Mouse (Mus musculus) frontal cortex, postnatal 25 days (tissue): Measurements from ENCODE around the gene Prss21.
A peak's percentile ranks its signal among the peaks of the same experiment; 100 is the strongest.

ENCODE experiments used
- DNase-seq, 2 experiments: peaks; one replicate each; pipeline ENCODE4 v3.0.0; 2022; ENCODE audit warnings: low spot score in 2 of 2

Gene Prss21

DNA sequence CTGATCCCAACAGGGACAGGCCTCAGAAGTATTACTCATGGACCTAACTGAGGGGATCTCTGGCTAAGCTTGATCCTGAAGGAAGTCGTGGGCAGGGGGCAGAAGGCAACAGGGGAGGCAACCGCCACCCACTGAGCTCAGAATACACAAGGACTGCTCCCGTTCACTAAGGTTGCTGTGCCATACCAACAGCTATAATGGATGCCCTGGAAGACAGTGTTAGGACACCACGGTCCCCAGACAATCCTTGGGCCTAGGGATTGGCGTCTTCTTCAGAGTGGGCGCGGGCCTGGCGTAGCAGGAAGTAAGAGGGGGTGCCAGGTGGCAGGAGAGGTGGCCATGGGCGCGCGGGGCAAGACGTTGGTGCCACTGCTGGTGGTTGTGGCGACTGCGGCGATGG, at the start of gene Prss21:
TSS of gene Prss21 (plus strand) at position 301 of the 400 bp plus-strand sequence.
- DNase-seq: no peak

DNA sequence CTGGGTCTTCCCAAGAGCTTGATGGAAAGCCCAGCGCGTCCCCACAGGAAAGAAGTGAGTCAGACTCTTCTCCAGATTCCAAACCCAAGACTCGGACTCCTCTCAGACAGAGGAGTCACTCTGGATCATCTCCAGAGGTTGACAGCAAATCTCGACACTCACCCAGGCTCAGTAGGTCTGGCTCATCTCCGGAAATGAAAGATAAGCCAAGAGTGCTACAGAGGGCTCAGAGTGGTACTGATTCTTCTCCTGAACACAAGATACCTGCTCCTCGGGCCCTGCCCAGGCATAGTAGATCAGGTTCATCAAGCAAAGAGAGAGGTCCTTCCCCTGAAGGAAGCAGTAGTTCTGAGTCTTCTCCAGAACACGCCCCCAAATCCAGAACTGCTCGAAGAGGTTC, 49.3 kb upstream of the Prss21 start:
- no peak for DNase-seq

DNA sequence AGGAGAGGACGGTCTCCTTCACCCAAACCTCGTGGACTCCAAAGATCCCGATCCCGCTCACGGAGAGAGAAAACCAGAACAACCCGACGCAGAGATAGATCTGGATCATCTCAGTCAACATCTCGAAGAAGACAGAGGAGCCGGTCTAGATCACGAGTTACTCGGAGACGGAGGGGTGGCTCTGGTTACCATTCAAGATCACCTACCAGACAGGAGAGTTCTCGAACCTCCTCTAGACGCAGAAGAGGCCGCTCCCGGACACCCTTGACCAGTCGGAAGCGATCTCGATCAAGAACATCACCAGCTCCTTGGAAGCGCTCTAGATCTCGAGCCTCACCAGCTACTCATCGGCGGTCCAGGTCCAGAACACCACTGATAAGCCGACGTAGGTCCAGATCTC, 48.6 kb upstream of the Prss21 start:
- no peak for DNase-seq

DNA sequence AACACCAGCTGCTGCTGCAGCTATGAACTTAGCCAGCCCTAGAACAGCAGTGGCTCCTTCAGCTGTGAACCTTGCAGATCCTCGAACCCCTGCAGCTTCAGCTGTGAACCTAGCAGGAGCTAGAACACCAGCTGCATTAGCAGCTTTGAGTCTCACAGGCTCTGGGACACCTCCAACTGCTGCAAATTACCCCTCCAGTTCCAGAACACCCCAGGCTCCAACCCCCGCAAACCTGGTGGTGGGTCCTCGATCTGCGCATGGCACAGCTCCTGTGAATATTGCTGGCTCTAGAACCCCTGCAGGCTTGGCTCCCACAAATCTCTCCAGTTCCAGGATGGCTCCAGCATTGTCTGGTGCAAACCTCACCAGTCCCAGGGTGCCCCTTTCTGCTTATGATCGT, 47.1 kb upstream of the Prss21 start:
- DNase-seq: no peak

DNA sequence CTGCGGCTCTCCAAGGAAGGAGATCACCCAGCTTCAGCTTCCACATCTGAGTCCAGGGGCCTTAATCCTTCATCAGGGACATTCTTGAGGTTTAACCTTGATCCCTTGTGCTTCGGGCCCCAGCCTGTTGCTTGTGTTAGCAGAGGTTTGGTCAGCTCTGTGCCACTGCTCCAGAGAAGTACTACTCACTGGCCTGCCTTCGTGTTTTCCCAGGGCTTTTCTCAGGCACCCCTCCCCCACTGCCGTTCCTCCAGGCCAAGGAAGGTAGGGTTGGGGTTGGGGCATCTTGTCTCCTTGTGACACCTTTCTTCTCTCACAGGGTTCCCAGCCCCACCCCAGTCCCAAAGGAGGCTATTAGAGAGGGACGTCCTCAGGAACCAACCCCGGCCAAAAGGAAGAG, 45.8 kb upstream of the Prss21 start:
- no peak for DNase-seq

DNA sequence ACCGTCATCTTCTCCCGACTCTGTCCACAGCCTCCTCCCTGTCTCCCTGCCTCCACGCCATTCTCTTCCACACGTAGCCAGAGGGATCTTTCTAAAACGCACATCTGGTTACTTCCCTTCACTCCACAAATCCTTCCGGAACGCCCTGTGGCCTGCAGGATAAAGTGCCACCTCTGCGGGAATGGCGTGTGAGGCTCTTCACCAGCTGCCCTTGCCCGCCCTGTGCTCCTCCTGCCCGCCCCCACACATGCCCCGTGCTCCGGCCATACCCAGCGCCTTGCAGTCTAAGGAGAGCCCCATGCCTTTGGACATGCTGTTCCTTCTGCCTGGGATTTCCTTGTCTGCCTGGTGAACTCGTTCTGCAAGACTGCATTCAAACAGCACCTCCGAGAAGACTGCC, 44.8 kb upstream of the Prss21 start:
- no peak for DNase-seq

DNA sequence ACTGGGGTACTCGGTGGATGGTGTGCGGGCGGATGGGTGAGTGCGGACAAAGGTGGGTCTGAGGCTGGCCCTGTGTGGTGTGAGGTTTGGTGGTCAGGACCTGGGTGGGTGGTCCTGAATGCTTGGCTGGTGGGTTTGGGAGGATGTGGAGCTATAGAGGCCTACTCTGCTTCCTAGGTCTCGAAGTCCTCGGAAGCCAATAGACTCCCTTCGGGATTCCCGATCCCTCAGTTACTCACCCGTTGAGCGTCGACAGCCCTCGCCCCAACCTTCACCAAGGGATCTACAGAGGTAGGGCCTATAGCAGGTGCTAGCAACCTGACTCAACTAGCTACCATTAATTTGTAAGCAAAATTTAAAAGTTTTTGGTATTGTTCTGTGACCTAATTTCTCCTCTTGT, 44.2 kb upstream of the Prss21 start:
- no peak for DNase-seq

DNA sequence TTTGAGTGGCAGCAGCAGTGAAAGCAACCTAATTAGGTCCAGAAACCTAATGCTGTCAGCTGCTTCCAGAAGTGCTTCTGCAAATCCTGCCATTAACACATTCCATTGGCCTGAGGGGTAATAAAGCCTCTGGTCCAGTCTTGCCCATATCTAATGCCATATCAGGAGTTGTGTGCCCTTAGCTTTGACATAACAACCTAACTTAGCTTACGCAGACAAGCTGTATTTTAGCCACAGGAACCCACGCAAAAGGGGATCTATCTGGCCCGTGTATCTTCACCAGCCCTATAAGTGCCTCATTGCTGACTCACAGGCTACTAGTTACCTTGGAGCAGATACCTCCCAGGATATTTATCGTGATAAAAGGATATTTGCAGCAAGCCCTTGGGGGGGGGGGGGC, 42.3 kb upstream of the Prss21 start:
- no peak for DNase-seq

DNA sequence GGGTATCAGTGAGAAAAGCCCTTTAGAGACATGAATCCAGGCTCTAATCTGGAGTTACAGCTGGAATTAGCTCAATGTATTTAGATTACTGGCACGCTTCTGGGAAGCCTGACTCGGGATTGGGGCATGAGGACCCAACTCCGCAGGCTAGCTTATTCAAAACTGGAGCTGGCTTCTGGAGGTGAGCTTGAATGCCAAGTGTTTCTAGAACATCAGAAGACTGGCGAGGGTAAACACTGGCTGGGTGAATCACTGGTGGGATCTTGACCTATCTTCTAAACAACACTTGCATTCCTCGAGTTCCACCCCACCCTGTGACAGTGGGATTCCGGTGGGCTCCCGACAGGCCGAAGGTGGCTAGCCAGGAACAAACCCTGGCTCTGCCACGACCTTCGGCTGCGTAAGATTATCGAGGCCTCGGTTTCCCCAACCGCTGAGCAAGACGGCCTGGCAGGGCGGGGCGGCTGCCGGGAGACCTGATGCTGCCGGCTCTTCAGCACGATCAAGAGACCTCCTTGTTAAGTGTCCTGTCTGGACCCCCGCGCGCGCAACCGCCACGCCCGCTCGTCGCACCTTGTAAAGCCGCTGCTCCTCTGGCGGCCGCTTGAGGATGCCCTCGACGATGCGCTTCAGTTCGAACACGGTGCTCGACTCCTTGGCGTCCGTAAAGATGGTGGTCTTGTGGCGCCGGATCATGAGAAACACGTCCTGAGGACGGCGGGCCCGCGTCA, 39.4 kb upstream of the Prss21 start:
- DNase-seq: peak; percentile 48 to 53

DNA sequence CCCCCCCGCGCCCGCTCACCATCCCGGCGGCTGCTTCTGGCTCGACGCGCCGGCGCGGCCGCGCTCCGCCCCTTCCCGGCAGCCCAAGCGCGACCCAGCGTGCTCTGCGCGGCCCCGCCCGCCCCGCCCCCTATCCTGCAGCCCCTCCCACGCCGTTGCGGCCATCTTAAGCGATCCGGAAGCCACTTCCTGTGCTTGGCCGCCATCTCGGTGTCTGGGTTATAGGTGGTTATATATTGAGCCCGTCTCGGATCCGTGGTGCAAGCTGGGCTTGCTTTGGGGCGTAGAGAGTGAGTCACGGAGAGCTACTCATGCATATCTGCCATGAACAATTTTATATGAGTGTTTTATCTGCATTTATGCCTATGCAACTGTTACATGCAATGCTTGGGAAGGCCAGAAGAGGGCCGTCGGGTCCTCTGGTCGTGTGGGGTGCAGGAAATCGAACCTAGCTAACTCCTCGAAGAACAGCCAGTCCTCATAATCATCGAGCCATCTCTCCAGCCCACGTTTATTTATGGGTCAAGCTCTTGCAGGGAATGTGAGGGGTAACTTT, 38.7 kb upstream of the Prss21 start, which contains the start of gene Elob:
TSS of gene Elob (minus strand) at position 73 of the 556 bp plus-strand sequence.
- DNase-seq: peak; percentile 66 to 77

DNA sequence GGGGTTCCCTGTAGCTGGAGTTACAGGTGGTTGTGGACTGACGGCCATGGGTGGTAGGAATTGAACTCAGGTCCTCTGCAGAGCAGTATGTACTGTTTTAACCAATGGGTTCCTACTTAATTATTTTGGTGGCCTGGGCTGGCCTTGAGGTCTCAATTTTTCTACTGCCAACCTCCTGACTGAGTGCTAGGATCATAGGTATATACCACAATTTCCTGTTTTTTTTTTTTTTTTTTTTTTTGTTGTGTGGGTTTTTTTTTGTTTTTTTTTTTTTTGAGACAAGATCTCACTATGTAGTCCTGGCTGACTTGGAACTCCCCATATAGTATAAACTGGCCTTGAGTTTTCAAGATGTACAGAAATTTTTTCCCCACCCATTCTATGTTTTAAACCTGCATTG, 36.7 kb upstream of the Prss21 start:
- no peak for DNase-seq

DNA sequence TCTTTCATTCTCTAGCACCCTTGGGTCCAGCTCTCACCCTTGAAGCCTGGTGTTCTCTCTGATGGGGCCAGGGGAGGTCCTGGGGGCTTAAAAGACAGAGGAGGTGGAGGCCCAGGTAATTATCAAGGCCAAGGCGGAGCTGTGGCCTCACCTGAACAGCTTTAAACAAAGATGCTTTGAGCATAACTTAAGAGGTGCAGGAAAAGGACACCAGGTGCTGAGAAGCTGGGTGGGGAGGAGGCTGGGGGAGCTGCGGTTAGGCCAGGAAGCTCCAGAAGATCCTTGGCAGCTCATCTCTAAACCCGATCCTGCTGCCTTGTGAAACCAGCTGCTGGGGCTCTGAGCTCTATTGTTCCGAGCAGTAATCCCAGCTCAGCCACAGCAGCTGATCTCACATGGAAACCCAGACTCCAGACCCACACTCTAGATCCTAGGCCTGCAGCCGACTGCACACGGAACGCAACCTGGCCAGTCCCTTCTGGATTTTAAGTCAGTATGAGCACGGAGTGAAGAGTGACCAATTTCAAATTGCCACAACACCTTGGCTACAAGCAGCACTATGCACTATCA, 31.8 kb upstream of the Prss21 start, which contains the start of gene Prss33:
TSS of gene Prss33 (minus strand) at position 51 of the 570 bp plus-strand sequence.
- DNase-seq: no peak

DNA sequence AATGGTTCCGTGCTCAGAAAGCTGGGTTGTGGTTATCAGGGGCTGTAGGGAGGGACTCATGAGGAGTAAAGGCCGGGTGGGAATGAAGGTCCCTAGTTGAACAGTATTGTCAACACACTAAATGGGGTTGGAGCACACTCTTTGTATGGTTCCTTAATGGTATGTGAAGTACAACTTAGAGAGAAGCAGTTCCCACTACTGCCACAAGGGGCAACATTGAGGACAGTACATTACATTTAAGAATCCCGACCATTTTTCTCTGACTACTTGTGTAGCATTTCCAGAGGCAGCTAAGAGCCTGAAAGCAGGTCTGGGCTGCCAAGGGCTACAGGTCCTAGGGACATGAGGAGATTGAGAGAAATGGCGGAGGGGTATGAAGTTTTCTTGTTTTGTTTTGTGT, 26.7 kb upstream of the Prss21 start:
- no peak for DNase-seq

DNA sequence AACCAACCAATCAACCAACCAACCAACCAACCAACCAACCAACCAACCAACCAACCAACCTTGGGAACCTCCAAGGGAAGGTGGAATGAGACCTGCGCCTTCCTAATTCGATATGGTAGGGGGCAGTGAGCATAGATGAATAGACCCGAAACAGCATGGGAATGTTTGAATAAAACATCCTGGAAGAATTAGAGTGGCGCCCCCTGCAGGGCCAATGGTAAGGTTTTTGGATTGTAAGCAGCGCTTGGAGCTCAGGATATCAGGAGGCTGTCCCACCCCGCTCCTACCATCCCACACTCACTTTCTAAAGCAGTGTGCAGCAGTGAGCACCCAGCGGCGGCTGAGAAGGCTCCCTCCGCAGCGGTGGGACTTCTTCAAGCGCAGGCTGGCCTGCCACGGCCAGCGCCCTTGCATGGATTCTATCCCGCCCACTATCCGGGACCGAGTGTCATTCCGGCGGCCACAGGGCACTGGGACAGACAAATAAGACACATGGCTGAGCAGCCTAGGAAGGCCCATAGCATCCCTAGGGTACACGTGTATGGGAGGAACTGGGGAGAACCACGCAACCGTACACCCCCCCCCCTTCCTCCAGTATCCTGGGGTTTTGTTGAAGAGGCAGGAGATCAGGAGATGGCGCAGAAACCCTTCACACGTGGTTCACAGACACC, 24.6 kb upstream of the Prss21 start:
- no peak for DNase-seq

DNA sequence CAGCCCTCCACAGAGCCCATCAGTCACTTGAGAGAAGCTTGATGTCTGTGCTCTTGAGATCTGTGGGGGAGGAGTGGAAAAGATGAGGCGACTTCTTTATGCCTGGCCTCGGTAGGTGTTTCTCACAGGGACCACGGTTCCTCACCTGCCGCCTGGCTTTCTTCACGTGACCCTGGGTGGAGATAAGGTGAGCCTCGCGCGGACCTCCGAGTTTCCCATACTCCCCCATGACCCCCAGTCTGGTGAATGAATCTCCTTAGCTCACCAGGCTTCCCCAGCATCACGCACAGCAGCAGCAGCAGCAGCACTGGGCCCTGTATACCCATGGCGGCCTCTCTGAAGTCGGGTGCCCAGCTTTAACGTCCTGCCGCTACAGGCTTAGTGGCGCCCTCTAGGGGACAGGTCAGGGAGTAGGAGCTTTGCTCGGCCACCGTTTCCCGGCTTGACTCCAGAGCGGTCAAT, 24.0 kb upstream of the Prss21 start, which contains the start of the genes Prss32 and Prss41:
TSS of gene Prss32 (plus strand) at position 44 of the 462 bp plus-strand sequence.
TSS of gene Prss41 (minus strand) at position 361 of the 462 bp plus-strand sequence.
- DNase-seq: no peak

DNA sequence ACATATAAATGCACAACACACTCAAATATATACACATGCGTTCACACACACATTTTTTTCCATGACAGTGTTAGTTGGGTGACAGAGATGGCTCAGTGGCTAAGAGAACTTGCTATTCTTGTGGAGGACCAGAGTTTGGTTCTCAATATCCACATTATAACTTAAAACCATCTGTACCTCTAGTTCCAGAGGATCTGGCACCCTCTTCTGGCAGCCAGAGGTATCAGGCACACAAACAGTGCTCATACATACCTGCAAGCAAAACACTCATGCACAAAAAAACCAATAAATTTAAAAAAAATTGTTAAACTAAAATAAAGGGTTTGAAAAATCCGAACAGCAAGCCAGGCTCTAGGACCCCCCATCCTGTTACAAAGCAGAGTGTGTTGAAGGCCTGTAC, 17.8 kb upstream of the Prss21 start:
- no peak for DNase-seq

DNA sequence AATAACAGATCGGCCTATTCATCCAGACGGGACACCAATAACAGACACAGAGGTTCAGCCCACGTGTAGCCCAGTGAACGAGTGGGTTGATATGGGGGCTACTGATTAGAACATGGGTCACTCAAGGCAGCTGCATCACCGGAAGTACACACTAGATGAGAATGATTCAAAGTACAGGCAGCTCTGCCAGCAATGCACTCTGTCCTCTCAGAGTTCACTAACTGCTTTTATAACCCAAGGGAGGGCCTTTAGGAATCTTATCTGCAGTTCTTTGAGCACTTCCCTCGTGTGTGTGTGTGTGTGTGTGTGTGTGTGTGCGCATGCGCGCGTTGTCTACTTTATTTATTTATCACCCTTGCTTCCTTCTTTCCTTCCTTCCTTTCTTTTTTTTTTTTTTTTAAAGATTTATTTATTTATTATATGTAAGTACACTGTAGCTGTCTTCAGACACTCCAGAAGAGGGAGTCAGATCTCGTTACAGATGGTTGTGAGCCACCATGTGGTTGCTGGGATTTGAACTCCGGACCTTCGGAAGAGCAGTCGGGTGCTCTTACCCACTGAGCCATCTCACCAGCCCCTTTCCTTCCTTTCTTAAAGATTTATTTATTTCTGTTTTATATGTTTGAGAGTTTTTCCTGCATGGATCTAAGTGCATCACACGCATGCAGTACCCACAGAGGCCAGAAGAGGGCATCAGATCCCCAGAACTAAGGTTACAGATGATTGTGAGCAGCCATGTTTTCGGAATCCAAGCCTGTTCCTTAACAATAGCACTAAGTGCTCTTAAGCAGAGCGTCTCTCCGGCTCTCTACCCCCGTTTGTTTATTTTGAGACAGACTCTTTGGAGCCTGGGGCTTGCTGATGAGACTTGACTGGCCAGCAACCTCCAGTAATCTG, 16.8 kb upstream of the Prss21 start:
- peak; percentile 28 to 57 for DNase-seq

DNA sequence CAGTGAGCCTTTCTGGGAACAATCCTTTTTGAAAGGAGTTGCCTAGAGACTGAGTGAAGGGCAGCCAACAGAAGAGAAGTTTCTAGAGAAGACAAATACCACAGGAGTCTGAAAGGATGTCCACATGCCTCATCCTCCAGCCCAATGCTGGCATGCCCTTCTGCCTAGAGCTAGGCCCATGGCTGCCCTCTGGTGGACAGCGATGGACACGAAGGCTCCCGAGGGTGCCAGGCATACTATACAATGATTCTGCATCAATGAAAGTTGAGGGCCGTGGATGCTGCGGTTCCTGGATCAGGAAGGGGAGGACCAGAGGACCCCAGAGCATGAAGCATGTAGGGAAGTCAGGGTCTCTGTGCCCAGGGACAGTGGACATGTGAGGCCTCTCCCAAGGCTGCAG, 14.6 kb upstream of the Prss21 start:
- no peak for DNase-seq

DNA sequence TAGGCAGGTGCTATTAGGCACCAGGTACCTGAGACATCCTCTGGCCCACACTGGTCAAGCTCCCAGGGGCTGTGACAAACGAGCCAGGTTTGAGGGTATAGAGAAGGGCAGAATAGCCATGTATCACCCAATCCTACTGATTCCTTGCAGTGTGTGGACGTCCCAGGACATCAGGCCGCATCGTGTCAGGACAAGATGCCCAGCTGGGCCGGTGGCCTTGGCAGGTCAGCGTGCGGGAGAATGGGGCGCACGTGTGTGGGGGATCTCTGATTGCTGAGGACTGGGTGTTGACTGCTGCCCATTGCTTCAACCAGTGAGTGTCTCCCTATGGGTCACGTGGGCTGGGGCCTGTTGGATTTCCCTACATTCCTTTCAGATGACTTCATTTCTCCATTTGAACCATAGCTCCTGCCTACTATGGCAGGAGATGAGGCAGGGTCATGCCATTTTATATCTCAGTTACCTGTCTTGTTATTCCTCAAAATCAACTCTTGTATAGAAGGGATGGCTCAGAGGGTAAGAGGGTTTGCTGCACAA, 13.6 kb upstream of the Prss21 start:
- DNase-seq: no peak

DNA sequence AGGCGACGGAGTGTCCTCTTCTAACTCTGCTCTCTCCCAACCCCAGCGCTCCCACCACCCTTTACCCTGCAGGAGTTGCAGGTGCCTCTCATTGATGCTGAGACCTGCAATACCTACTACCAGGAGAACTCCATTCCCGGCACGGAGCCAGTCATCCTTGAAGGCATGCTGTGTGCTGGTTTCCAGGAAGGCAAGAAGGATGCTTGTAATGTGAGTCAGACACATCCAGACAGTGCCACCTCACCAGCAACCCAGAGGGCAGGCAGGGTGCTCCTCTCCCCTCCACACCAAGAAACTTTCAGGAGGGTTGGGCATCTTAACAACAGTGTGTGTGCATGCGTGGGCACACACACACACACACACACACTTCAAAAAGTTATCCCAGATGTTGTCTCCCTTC, 10.7 kb upstream of the Prss21 start:
- DNase-seq: no peak

DNA sequence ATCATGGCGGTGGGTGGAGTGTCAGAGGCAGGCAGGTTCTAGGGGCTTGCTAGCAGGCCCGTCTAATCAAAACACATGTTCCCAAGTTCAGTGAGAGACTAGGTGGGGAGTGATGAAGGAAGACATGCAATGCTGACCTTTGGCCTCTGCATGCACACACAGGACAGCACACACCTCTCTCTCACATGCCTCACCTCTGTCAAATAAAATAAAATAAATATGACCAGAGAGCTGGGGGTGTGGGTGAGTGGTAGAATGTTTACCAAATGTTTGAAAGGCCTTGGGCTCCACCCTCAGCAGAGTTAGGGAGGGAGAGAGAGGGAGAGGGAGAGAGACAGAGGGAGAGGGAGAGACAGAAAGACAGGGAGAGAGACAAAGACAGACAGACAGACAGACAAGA, 9.9 kb upstream of the Prss21 start:
- DNase-seq: no peak
